Mouse (Mus musculus): ENCODE measurements around the gene Il3.
A peak's percentile ranks its signal among the peaks of the same experiment; 100 is the strongest.
"Not testable (repeated sequence)": the region's sequence is repeated elsewhere in the genome, so short reads cannot be mapped to it uniquely, and the experiment has no call there.

The Il3 gene

GRCm38 (mm10) chr11:54267177-54267576, at the start of gene Il3:
Gene Il3 (minus strand): TSS chr11:54267277.
- DNase-seq (ENCODE audit: low spot score), result no peak

- DNase-seq (ENCODE audit: low spot score), result no peak
These were observed 48.3 kb upstream of the Il3 start for GRCm38 (mm10) chr11:54315336-54315735.

- no peak for DNase-seq (ENCODE audit: low spot score)
These were observed 47.7 kb upstream of the Il3 start for GRCm38 (mm10) chr11:54314740-54315139.

- no peak for DNase-seq (ENCODE audit: low spot score)
These were observed 46.6 kb upstream of the Il3 start for GRCm38 (mm10) chr11:54313391-54314360.

- DNase-seq (ENCODE audit: low spot score), result no peak
These were observed 45.5 kb upstream of the Il3 start for GRCm38 (mm10) chr11:54312603-54313002.

GRCm38 (mm10) chr11:54312021-54312420, 44.9 kb upstream of the Il3 start:
- DNase-seq (ENCODE audit: low spot score), result no peak

- DNase-seq (ENCODE audit: low spot score), result no peak
These were observed 43.5 kb upstream of the Il3 start for GRCm38 (mm10) chr11:54310588-54310987.

GRCm38 (mm10) chr11:54307139-54307816, 40.2 kb upstream of the Il3 start:
- DNase-seq (ENCODE audit: low spot score), result peak; percentile 53

- DNase-seq (ENCODE audit: low spot score), result no peak
These were observed 38.3 kb upstream of the Il3 start for GRCm38 (mm10) chr11:54305331-54305730.

GRCm38 (mm10) chr11:54304471-54304873, 37.4 kb upstream of the Il3 start:
- no peak for DNase-seq (ENCODE audit: low spot score)

GRCm38 (mm10) chr11:54303728-54304470, 36.8 kb upstream of the Il3 start, which contains the start of gene Acsl6:
Gene Acsl6 (plus strand): TSS chr11:54303798.
- DNase-seq (ENCODE audit: low spot score), result no peak

GRCm38 (mm10) chr11:54303076-54303727, 36.1 kb upstream of the Il3 start:
- no peak for DNase-seq (ENCODE audit: low spot score)

GRCm38 (mm10) chr11:54302606-54303005, 35.5 kb upstream of the Il3 start:
- no peak for DNase-seq (ENCODE audit: low spot score)

GRCm38 (mm10) chr11:54301994-54302393, 34.9 kb upstream of the Il3 start:
- no peak for DNase-seq (ENCODE audit: low spot score)

- no peak for DNase-seq (ENCODE audit: low spot score)
These were observed 31.7 kb upstream of the Il3 start for GRCm38 (mm10) chr11:54298777-54299176.

GRCm38 (mm10) chr11:54297471-54297870, 30.4 kb upstream of the Il3 start:
- DNase-seq (ENCODE audit: low spot score), result not testable (repeated sequence)

- DNase-seq (ENCODE audit: low spot score), result no peak
These were observed 29.7 kb upstream of the Il3 start for GRCm38 (mm10) chr11:54296734-54297133.

- no peak for DNase-seq (ENCODE audit: low spot score)
These were observed 28.9 kb upstream of the Il3 start for GRCm38 (mm10) chr11:54295971-54296370.

GRCm38 (mm10) chr11:54293980-54294807, 27.1 kb upstream of the Il3 start:
- no peak for DNase-seq (ENCODE audit: low spot score)

- no peak for DNase-seq (ENCODE audit: low spot score)
These were observed 25.1 kb upstream of the Il3 start for GRCm38 (mm10) chr11:54292163-54292562.

Data from layer of hippocampus, adult 9-10 months (tissue).